ENCODE assay signal across 8 mouse cellular contexts in the genomic region with DNA sequence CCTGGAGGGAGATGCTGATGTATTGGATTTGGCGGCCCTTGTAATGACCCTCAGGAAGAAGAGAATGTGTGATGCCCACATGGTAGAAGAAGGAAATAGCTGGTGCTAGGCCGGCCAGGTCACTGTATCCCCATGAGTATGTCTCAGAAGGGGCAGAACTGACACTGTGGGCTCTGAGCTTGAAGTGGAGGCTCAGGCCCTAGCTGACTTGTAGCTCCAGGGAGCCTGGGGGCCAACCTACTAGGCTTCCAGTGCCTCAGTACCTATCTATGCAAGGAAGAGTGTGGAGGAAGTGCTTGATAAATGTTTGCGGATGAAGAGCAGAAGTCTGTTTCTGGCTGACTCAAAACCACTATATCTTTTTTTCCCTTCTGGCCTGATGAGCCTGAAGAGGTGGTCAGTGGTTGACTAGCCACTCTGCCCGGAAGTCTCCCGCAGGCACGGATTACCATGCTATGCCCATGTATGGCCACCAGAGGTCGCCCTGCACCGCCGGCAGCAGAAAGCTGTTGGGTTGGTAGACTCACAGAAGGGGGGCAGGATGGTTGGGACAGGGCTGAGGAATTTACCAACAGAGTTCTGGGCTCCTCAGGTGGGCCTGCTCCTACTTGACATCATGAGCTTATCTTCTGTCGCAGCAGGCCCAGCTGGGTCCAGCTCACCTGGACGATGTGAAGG. TPM values are rescaled to one million over a fixed set of nuclear protein-coding genes. Genes with fewer than 3 reads are reported as not detected.
A peak's percentile ranks its signal among the peaks of the same experiment; 100 is the strongest.
DNase-seq lines count a peak whose midpoint lies in the region; TF ChIP-seq lines count a peak whose summit lies in the region.

No protein-coding gene starts in this region.

- TF ChIP-seq CTCF in C2C12 (IDR thresholded peaks at IDR 0.05; ENCODE audit: control insufficient read depth, insufficient read depth, insufficient read length): peak; percentile 93

- no peak overlapping the region for H3K4me3 ChIP-seq in C2C12 (ENCODE audit: insufficient read depth, poor library complexity, severe bottlenecking)
- no peak overlapping the region for H3K4me3 ChIP-seq in embryonic facial prominence, embryonic 10.5 days

- H3K4me1 ChIP-seq in embryonic facial prominence, embryonic 10.5 days: peaks cover 17% of the 10 kb centered on the region

- H3ac ChIP-seq in C2C12 (ENCODE audit: control insufficient read depth, insufficient read length, low read depth): no peak overlapping the region

- no peaks in the 10 kb centered on the region for H3K79me2 ChIP-seq in C2C12 (ENCODE audit: control insufficient read depth, insufficient read depth)

- no peaks in the 10 kb centered on the region for H3K79me3 ChIP-seq in C2C12 (ENCODE audit: low read depth)

- intact Hi-C loops in heart, postnatal 10 days (cut with DNase I): loop anchor here (2.0 to 10.0 kb wide), 4 partner anchors 78 to 324 kb away; no protein-coding TSS in a partner anchor

- H3K27me3 ChIP-seq in C2C12 (ENCODE audit: control insufficient read depth, insufficient read depth, insufficient read length): no peaks in the 10 kb centered on the region
- H3K27me3 ChIP-seq in embryonic facial prominence, embryonic 10.5 days (replicated peaks; ENCODE audit: low read depth, poor library complexity, severe bottlenecking): no peaks in the 10 kb centered on the region

- WGBS in embryonic facial prominence, embryonic 10.5 days: 22% methylated on average over 11 of the region's 11 CpGs

- H3K36me3 ChIP-seq in C2C12 (ENCODE audit: control insufficient read depth, insufficient read depth): no peaks in the 10 kb centered on the region
- no peaks in the 10 kb centered on the region for H3K36me3 ChIP-seq in embryonic facial prominence, embryonic 10.5 days (replicated peaks)

- peak; percentile 75 for DNase-seq in adrenal gland, adult 2 months
- peak; percentile 84 for DNase-seq in embryonic facial prominence, embryonic 10.5 days (ENCODE audit: low spot score)
- peak; percentile 87 to 89 for DNase-seq in heart, postnatal 10 days
- DNase-seq in kidney, postnatal 4 days: peak; percentile 84 to 86
- peak; percentile 88 for DNase-seq in lung, postnatal 10 days
- peak; percentile 48 for DNase-seq in ovary, adult 18-20 months (ENCODE audit: low spot score)
- DNase-seq in thymus, postnatal 14 days: peak; percentile 77

- H3K9me3 ChIP-seq in embryonic facial prominence, embryonic 10.5 days: no peaks in the 10 kb centered on the region

- H3K27ac ChIP-seq in embryonic facial prominence, embryonic 10.5 days (replicated peaks): no peak overlapping the region; the same call in 1 of the 2 replicates

TF ChIP-seq in C2C12, 6 proteins besides CTCF, POLR2A, EP300 and RAD21:
- TF ChIP-seq MAX (IDR thresholded peaks at IDR 0.05): peak; percentile 50
- TF ChIP-seq MYOG (IDR thresholded peaks at IDR 0.05; ENCODE audit: control insufficient read depth, extremely low read depth, insufficient read length): no peak

RNA-seq across cellular contexts. Expression of gene Sun2, which starts 10.5 kb away (rescaled TPM):
- polyA plus RNA-seq in C2C12 (2012; fragmentation: generic; extraction: Trizol): 56.7 TPM
- total RNA-seq in adrenal gland, adult 2 months (2021): 10 to 100 TPM; 46.9 to 77.9 TPM
- 86.8 and 92.5 TPM in 2 replicates for polyA plus RNA-seq in adrenal gland, adult 2 months (2012; rRNA removed)
- 2.4 and 3.4 TPM in 2 replicates for polyA plus RNA-seq in embryonic facial prominence, embryonic 10.5 days (2016; fragmentation: Nextera tagmentation; extraction: Ambion mirVana)
- 10 to 100 TPM; 69.7 to 71.8 TPM for total RNA-seq in heart, postnatal 10 days (2021)

RNA-seq across cellular contexts. Expression of gene Dnal4, which starts 24.8 kb away (rescaled TPM):
- polyA plus RNA-seq in C2C12 (2012; fragmentation: generic; extraction: Trizol): 48.9 TPM
- 10 to 100 TPM; 13.9 to 24.8 TPM for total RNA-seq in adrenal gland, adult 2 months (2021)
- 39.9 and 43.0 TPM in 2 replicates for polyA plus RNA-seq in adrenal gland, adult 2 months (2012; rRNA removed)
- 66.3 and 68.6 TPM in 2 replicates for polyA plus RNA-seq in embryonic facial prominence, embryonic 10.5 days (2016; fragmentation: Nextera tagmentation; extraction: Ambion mirVana)
- total RNA-seq in heart, postnatal 10 days (2021): 10 to 100 TPM; 20.2 to 22.9 TPM

RNA-seq across cellular contexts. Expression of gene Nptxr, which starts 51.7 kb away (rescaled TPM):
- 26.6 TPM for polyA plus RNA-seq in C2C12 (2012; fragmentation: generic; extraction: Trizol)
- 1 to 10 TPM; 4.4 to 7.9 TPM for total RNA-seq in adrenal gland, adult 2 months (2021)
- 5.5 and 6.3 TPM in 2 replicates for polyA plus RNA-seq in adrenal gland, adult 2 months (2012; rRNA removed)
- polyA plus RNA-seq in embryonic facial prominence, embryonic 10.5 days (2016; fragmentation: Nextera tagmentation; extraction: Ambion mirVana): 1.8 and 2.2 TPM in 2 replicates
- 1 to 10 TPM; 3.8 to 4.1 TPM for total RNA-seq in heart, postnatal 10 days (2021)

Comparison
In these comparisons a context has a peak if more than half of its experiments do, and no peak if none do; other contexts are left out.
1. RNA of gene Sun2, which starts 10.5 kb away (polyA plus RNA-seq): 86.8 to 92.5 TPM in adrenal gland, adult 2 months and 56.7 TPM in C2C12 (single experiment); 2.4 to 3.4 TPM in embryonic facial prominence, embryonic 10.5 days; every median in the first group is over 10 times any median in the second.
2. Peak in every context shown above with its lines, with median percentiles within 50 percentile points of each other: DNase-seq.